Mouse (Mus musculus): ENCODE measurements around the gene Tuba8.

Tuba8 gene

DNA sequence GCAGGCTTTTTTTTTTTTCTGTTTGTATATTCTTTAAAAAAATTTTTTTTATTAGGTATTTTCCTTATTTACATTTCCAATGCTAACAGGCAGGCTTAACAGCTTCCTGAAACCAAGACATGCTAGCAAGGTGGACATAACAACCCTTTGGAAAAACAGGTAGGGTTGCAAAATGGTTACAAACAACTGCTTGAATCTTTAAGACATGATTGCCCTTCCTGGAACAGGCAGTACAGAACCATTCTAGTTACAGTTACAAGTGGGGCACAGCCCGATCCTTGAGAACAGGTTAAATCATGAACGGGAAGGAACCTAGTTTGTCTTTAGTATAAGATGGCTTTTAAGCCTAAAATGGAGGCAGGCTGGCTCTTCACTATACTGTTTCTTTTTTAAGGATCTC, 25.9 kb downstream of the Tuba8 start:
- DNase-seq = no peak

DNA sequence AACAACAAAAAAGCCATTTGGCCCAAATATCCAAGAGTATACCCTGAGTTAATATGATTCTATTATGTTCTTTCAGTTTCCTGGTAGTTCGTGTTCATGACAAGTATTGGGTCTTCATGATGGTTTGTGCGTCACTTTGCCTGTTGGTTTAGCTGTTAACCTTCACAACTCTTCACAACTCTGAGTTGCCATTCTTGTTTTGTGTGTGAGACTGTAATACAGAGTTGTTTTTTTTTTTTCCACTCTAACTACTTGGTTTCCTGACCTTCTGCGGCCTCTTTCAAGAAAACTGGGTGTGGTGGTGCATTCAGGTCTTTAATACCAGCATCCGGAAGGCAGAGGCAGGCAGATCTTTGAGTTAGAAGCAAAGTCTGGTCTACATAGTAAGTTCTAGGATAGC, 27.7 kb downstream of the Tuba8 start:
- no peak for DNase-seq

DNA sequence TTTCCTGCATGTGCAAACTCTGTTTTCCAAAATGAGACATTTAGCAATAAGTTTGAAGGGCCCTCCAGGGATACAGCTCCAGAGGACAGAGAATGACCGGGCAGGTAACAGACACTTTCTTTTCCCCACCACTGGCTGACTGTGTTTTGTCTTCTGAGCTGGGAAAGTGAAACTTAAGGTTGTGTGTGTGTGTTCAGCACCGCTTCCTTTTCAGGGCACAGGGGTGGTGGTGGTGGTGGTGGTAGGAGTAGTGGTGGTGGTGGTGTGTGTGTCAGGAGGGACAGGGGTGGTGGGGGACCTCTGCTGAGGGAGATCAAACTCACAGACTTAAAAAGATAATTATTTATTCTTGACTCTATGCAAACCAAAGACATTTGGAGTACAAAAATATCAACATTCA, 31.3 kb downstream of the Tuba8 start:
- DNase-seq = no peak

DNA sequence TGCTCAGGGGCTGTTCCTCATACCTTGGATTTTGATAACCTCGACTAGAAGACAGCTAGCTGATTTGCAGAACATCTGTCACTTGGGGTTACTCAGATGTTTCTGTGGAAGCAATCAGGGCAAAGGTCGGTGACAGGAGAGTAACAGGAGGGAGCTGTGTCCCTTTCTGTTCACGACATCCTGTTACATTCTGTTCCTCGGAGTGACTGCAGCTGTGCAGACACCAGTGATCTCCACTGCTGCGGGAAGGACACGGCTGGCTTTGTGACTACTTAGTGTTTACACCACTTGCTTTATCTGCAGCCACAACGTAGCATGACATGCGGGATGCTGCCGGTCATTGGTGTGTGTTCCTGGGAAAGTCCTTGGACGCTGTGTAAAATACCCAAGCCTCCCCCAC, 32.7 kb downstream of the Tuba8 start:
- DNase-seq = no peak

DNA sequence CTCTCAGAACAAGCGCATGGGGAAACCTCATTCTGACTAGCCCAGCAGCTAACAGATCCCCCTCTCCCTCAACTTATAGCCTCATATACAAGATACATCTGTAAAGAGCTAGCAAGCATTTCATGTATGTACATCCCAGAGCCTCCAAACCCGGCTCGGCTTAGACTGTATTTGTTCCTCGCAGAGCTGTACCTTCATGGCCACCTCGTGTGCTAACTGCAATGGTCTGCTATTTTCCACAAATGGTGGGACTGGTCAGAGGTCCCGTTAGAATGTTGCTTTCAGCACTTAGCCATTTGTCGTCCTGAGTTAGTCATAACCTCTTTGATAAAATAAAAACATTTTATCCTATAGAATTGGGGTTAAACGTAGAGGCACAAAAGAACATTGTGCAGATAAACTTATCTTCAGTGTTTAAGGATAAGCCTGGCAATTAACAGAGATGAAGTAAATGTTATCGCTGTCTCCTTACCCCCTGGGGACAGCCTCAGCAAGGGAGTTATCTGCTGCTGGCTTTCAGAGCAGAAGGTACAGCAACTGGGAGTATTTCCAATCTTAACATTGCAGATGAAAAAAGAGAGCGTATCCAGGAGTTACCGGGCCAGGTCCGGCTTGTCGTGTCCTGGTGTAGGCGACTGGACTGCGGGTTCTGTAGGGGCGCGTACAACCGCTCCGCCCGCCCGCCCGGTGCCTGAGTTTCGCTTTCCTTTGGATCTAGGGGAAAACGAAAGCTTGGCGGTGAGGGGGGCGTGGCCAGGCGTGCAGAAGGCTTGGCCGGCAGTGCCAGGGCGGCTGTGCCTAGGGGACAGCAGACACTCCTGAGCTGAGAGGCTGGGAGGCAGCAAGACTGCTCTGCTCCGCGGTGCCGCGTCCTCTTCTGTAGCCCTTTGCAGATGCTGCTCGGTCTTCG, 34.9 kb downstream of the Tuba8 start, which contains the start of gene Usp18:
Usp18 (plus strand) TSS at position 780 of the 910 bp plus-strand sequence.
- DNase-seq = peak; percentile 90

DNA sequence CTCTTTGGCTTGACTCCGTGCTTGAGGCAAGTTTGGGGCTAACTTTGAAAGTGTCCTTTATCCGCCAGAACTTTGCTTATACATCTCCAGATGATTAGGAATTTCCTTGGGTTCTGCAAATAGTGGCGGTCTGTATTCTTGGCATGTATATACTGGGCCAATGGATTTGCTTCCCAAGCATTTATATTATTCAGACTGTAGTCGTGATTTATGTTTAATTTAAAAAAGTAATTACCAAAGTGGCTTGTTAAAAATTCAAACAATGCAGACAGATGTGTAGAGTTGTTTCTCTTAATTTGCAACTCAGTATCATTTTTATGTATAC, 35.5 kb downstream of the Tuba8 start:
- no peak for DNase-seq

DNA sequence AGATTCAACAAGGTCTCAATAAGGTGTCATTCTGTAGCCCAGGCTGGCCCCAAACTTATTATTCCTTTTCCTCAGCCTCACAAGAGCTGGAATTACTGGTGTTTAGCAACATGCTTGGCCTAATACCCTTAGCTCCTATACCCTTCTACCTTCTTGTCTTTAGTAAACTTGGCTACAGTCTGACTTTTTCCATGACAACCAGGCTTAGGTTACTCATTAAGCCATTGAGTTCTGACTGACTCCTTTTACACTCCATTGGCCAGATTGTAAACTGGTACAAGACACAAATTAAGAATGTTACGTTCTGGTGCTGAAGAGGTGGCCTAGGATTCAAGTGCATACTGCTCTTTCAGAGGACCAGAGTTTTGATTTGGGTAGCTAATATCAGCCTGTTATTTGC, 39.9 kb downstream of the Tuba8 start:
- no peak for DNase-seq

DNA sequence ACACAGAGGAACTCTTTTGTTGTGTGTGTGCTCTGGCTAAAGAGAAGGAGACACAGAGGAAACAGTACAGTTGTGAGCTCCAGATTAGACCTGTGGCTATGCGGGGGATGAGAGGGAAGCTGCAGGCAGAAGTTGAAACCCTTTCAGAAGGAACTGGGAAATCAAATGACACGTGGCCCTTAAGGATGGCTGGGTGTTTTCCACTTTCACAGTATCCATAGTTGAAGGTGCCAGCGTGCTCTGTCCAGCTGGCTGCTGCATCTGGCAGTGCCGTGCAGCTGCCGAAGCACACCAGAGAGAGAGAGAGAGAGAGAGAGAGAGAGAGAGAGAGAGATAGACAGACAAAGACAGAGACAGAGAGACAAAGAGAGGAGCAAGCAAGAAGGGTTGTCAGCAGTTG, 40.8 kb downstream of the Tuba8 start:
- DNase-seq = no peak

DNA sequence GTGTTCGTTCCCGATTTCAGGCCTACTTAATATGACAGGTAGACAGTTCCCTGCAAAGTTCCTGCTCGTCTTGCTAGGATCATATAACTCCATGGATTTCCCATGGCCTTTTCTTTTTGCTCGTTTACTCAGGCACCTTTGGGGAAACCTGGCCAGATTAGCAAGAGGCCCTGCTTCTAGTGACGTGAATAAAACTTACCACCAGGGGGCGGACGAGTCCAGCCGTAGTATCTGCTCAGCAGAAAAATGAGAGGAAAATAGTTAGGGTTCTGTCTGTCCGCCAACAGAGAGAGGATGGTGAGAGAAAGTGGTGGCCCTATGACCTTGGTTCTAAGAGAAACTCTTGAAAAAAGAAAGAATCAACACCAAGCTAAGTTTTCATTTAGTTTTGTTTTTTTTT, 50.1 kb downstream of the Tuba8 start:
- peak; percentile 78 for DNase-seq

DNA sequence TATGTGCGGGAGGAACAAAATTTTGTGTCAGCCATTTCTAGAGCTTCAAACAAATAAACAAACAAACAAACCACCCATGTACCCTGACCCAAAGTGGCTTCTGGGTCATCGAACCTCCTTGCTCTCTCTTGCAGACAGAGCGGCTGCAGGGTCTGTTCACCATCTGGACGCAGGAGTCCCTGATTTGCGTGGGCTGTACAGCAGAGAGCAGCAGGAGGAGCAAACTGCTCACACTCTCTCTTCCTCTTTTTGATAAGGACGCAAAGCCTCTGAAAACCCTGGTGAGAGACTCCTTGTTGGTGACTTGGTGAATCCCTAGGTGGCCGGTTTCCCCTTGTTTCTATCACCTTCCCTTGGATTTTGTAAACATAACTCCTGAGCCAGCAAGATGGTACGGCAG, 50.7 kb downstream of the Tuba8 start:
- no peak for DNase-seq

DNA sequence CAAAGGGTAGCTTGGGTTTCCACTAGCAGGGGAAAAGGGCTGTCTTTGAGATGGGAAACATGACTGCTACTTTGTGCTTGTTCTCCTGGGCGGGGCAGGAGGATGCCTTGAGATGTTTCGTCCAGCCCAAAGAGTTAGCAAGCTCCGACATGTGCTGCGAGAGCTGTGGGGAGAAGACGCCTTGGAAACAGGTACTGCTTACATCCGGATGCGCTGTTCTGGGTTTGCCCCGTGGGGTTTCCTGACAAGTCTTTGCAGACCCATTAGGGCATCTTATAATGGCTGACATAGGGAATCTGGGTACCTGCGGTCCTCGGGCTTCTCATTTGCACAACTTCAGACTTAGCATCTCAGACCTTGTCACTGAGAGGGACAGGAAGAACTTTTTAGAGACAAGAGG, 51.5 kb downstream of the Tuba8 start:
- no peak for DNase-seq

DNA sequence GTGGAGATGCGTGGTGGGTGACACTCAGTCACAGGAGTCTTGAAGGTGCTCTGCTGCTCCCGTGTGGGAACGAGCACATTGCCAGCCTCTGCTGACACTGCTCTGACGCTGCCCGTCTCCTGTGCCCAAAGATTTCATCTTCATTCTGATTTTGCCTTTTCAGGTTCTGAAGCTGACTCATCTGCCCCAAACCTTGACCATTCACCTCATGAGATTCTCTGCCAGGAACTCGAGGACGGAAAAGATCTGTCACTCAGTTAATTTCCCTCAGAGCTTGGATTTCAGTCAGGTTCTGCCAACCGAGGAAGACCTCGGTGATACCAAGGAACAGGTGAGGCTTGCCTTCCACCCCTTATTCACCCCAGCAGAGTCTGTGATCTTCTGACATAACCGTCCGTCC, 52.0 kb downstream of the Tuba8 start:
- DNase-seq = no peak

DNA sequence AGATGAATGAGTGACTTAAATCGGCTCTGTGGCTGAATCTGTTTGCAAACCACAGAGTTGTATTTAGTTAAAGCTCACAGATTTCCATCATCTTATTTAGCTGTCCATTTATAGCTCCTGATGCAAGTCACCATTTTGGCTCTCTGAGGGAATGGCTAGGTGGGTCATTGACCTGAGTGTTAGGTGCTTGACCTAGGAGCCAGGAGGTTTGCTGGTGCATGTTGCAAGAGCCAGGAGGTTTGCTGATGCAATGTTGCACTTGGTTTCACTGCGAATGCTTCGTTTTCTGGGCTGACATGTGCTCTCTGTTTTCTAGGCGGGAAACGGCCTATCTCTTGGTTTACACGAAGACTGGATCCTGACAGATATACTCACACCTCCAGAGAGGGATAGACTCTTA, 59.7 kb downstream of the Tuba8 start:
- DNase-seq = no peak

DNA sequence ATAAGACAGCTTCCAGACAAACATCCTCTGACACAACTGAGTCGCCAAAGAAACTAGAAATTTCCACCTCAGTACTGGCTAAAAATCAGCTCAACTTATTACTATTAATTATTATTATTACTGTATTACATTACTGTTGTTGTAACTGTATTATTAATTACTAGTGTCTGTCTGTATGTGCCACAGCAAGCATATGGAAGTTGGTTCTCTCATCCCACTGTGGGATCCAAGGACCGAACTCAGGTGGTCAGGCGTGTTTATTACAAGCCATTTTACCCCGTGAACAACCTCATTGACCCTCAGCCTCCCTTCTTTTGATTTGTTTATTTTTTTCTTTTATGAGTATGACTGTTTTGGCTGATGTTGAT, 61.2 kb downstream of the Tuba8 start:
- DNase-seq = no peak

DNA sequence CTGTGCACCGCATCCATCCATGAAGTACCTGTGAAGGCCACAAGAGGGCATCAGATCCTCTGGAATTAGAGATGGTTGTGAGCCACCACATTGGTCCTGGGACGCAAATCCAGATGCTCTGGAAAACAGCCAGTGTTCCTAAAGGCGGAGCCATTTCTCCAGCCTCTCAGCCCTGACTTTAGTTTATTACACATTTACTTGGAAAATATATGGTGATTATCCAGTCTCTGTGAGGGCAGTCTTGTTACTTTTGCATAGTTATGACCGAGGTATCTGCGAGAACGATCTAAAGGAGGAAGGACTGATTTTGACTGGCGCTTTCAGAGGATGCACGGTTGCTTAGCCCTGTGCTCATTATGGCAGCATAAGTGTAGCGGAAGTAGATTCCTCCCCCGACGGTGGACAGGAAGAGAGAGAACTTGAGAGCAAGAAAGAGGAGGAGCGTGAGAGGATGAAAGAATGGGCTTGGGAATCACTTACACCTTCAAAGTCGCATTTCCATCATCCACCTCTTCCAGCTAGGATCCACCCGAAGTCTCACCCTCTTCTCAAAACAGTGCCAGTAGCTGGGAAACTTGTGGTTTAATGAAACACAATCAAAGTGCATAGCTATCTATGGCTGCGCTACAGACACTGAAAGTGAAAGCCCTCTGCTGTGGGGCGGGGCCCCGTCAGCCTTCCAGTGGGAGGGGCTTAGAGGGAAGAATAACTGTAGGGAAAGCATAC, 61.7 kb downstream of the Tuba8 start:
- DNase-seq = peak; percentile 89

DNA sequence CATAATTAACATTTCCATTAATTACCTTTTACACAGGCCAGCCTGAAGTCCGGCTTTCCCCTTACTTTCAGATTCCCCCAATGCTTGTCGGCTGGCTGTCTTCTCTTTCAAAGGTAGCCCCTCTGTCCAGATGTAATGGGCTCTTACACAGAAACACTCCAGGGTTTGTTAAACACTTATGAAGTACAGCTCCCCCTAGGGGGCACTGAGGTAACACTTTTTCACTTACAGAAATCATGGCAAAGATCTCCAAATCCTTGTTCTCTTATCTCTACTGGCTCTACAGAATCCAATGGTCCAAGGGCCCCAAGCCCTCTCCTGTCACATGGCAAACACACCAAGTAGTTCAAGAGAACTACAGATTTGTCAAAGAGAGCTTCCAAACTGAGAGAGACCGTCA, 63.9 kb downstream of the Tuba8 start:
- peak; percentile 75 for DNase-seq
